Mouse (Mus musculus) midbrain, embryonic 13.5 days (tissue): ENCODE data around the gene Tmem44. TPM values are rescaled to one million over a fixed set of nuclear protein-coding genes. Genes with fewer than 3 reads are reported as not detected.

Source experiments
- ATAC-seq: fragments of 200-750 bp; cut with Nextera tagmentation; 2 replicates; pipeline ENCODE4 v1.8.0; 2017; ENCODE audit warnings: mild to moderate bottlenecking, moderate TSS enrichment, moderate library complexity
- H3K27ac ChIP-seq: fragments of 300-500 bp; sonication (generic); 2 replicates; pipeline ENCODE4 v1.5.1; 2015; ENCODE audit warnings: inconsistent platforms, mild to moderate bottlenecking, moderate library complexity
- H3K27me3 ChIP-seq: fragments of 300-500 bp; sonication (generic); 2 replicates; pipeline ENCODE4 v1.6.1; 2015; ENCODE audit warnings: mild to moderate bottlenecking, inconsistent platforms
- H3K36me3 ChIP-seq: fragments of 300-500 bp; sonication (generic); 2 replicates; pipeline ENCODE4 v1.6.1; 2015; ENCODE audit warnings: mild to moderate bottlenecking, inconsistent platforms
- H3K4me1 ChIP-seq: fragments of 300-500 bp; sonication (generic); replicated peaks from 2 replicates; pipeline ENCODE4 v1.6.1; 2015; ENCODE audit warnings: inconsistent platforms
- H3K4me2 ChIP-seq: fragments of 300-500 bp; sonication (generic); replicated peaks from 2 replicates; pipeline ENCODE4 v1.6.1; 2015; ENCODE audit warnings: moderate library complexity, mild to moderate bottlenecking, inconsistent platforms
- H3K4me3 ChIP-seq: fragments of 300-500 bp; sonication (generic); replicated peaks from 2 replicates; pipeline ENCODE4 v1.5.1; 2015; ENCODE audit warnings: mild to moderate bottlenecking, inconsistent platforms
- H3K9ac ChIP-seq: fragments of 300-500 bp; sonication (generic); replicated peaks from 2 replicates; pipeline ENCODE4 v1.6.1; 2015; ENCODE audit warnings: mild to moderate bottlenecking, inconsistent platforms
- H3K9me3 ChIP-seq: fragments of 300-500 bp; sonication (generic); 2 replicates; pipeline ENCODE4 v1.6.1; 2016; ENCODE audit warnings: mild to moderate bottlenecking, inconsistent platforms
- WGBS: fragments of 180-500 bp; shearing (Covaris S2); methylation state at CpG from one replicate; pipeline ENCODE4 v1.1.7; 2015; 5-methylcytosine and 5-hydroxymethylcytosine counted together
- polyA plus RNA-seq: library from polyadenylated mRNA; unstranded; fragments of >200 nt; fragmentation: Nextera tagmentation; extraction: Ambion mirVana; gene quantifications from 2 replicates; pipeline ENCODE4 v1.2.1, GENCODE M21; 2015

The Tmem44 gene
- polyA plus RNA-seq, 1 experiment from 2014 or later, result 70.9 TPM

- no peaks in the 10 kb centered on the region for H3K27me3 ChIP-seq
- no peak overlapping the region for H3K27ac ChIP-seq
- peak overlapping the region; percentile 62 for H3K4me2 ChIP-seq
- peaks cover 37% of the 10 kb centered on the region for H3K36me3 ChIP-seq
- no peak for ATAC-seq
- peak overlapping the region; percentile 81; the same call in 1 of the 2 replicates for H3K4me3 ChIP-seq
- H3K9ac ChIP-seq, result peak overlapping the region; percentile 95
- WGBS, result 92% methylated on average over 5 of the region's 5 CpGs
- H3K9me3 ChIP-seq, result no peaks in the 10 kb centered on the region
- peaks cover 32% of the 10 kb centered on the region for H3K4me1 ChIP-seq
These were observed 2.4 kb downstream of the Tmem44 start for GRCm38 (mm10) chr16:30548291-30548690.

GRCm38 (mm10) chr16:30544693-30545092, 5.9 kb downstream of the Tmem44 start:
- Histone ChIP-seq H3K4me1 (peaks cover 21% of the 10 kb centered on the region), H3K9ac (no peak overlapping the region), H3K36me3 (peaks cover 60% of the 10 kb centered on the region), H3K9me3 (no peaks in the 10 kb centered on the region), H3K4me2 (no peak overlapping the region), H3K27me3 (no peaks in the 10 kb centered on the region), H3K4me3 (no peak overlapping the region), H3K27ac (no peak overlapping the region)
- no peak for ATAC-seq
- WGBS, result 93% methylated on average over 4 of the region's 4 CpGs

- 90% methylated on average over 9 of the region's 9 CpGs for WGBS
- Histone ChIP-seq H3K4me1 (peaks cover 8% of the 10 kb centered on the region), H3K36me3 (peaks cover 60% of the 10 kb centered on the region), H3K4me2 (no peak overlapping the region), H3K9me3 (no peaks in the 10 kb centered on the region), H3K4me3 (no peak overlapping the region), H3K27ac (no peak overlapping the region), H3K27me3 (no peaks in the 10 kb centered on the region), H3K9ac (no peak overlapping the region)
- ATAC-seq, result no peak
These were observed 7.3 kb downstream of the Tmem44 start for GRCm38 (mm10) chr16:30543386-30543785.

- Histone ChIP-seq H3K27ac (no peak overlapping the region), H3K9me3 (no peaks in the 10 kb centered on the region), H3K27me3 (no peaks in the 10 kb centered on the region), H3K4me3 (no peak overlapping the region), H3K4me1 (peaks cover 2% of the 10 kb centered on the region; the same call in 1 of the 2 replicates), H3K36me3 (peaks cover 60% of the 10 kb centered on the region), H3K4me2 (no peak overlapping the region), H3K9ac (no peak overlapping the region)
- 88% methylated on average over 6 of the region's 6 CpGs for WGBS
- no peak for ATAC-seq
These were observed 7.8 kb downstream of the Tmem44 start for GRCm38 (mm10) chr16:30542826-30543225.

GRCm38 (mm10) chr16:30540107-30541001, 10.3 kb downstream of the Tmem44 start:
- no peaks in the 10 kb centered on the region for H3K27me3 ChIP-seq
- no peaks in the 10 kb centered on the region for H3K4me1 ChIP-seq
- WGBS, result 71% methylated on average over 20 of the region's 20 CpGs
- no peak overlapping the region for H3K27ac ChIP-seq
- H3K9me3 ChIP-seq, result no peaks in the 10 kb centered on the region
- no peak overlapping the region for H3K4me3 ChIP-seq
- H3K36me3 ChIP-seq, result peaks cover 52% of the 10 kb centered on the region
- peak; percentile 35; the same call in 1 of the 2 replicates for ATAC-seq
- H3K4me2 ChIP-seq, result peak overlapping the region; percentile 28
- H3K9ac ChIP-seq, result no peak overlapping the region

- no peak overlapping the region for H3K9ac ChIP-seq
- H3K27me3 ChIP-seq, result no peaks in the 10 kb centered on the region
- no peak overlapping the region for H3K4me3 ChIP-seq
- H3K4me1 ChIP-seq, result no peaks in the 10 kb centered on the region
- no peaks in the 10 kb centered on the region for H3K9me3 ChIP-seq
- WGBS, result 25% methylated on average over 10 of the region's 10 CpGs
- H3K4me2 ChIP-seq, result no peak overlapping the region
- no peak overlapping the region for H3K27ac ChIP-seq
- no peak for ATAC-seq
- peaks cover 43% of the 10 kb centered on the region for H3K36me3 ChIP-seq
These were observed 11.2 kb downstream of the Tmem44 start for GRCm38 (mm10) chr16:30539433-30539832.

- Histone ChIP-seq H3K4me3 (no peak overlapping the region), H3K4me1 (no peaks in the 10 kb centered on the region), H3K36me3 (peaks cover 29% of the 10 kb centered on the region), H3K27me3 (no peaks in the 10 kb centered on the region), H3K9me3 (no peaks in the 10 kb centered on the region), H3K27ac (no peak overlapping the region), H3K9ac (no peak overlapping the region), H3K4me2 (no peak overlapping the region)
- no peak for ATAC-seq
- WGBS, result 91% methylated on average over 1 of the region's 1 CpGs
These were observed 15.6 kb downstream of the Tmem44 start for GRCm38 (mm10) chr16:30535075-30535474.

- H3K36me3 ChIP-seq, result peaks cover 44% of the 10 kb centered on the region
- ATAC-seq, result no peak
- H3K27me3 ChIP-seq, result no peaks in the 10 kb centered on the region
- WGBS, result 85% methylated on average over 4 of the region's 4 CpGs
- no peak overlapping the region for H3K4me3 ChIP-seq
- H3K9ac ChIP-seq, result no peak overlapping the region
- H3K9me3 ChIP-seq, result no peaks in the 10 kb centered on the region
- no peak overlapping the region for H3K4me2 ChIP-seq
- no peaks in the 10 kb centered on the region for H3K4me1 ChIP-seq
- no peak overlapping the region for H3K27ac ChIP-seq
These were observed 17.1 kb downstream of the Tmem44 start for GRCm38 (mm10) chr16:30533592-30533991.

GRCm38 (mm10) chr16:30532929-30533328, 17.7 kb downstream of the Tmem44 start:
- Histone ChIP-seq H3K4me2 (no peak overlapping the region), H3K9me3 (no peaks in the 10 kb centered on the region), H3K4me1 (no peaks in the 10 kb centered on the region), H3K27me3 (no peaks in the 10 kb centered on the region), H3K36me3 (peaks cover 49% of the 10 kb centered on the region), H3K9ac (no peak overlapping the region), H3K27ac (no peak overlapping the region), H3K4me3 (no peak overlapping the region)
- 75% methylated on average over 1 of the region's 1 CpGs for WGBS
- no peak for ATAC-seq

GRCm38 (mm10) chr16:30531761-30532406, 18.8 kb downstream of the Tmem44 start:
- no peak overlapping the region for H3K4me2 ChIP-seq
- H3K9me3 ChIP-seq, result no peaks in the 10 kb centered on the region
- WGBS, result 32% methylated on average over 20 of the region's 20 CpGs
- no peaks in the 10 kb centered on the region for H3K4me1 ChIP-seq
- peaks cover 54% of the 10 kb centered on the region for H3K36me3 ChIP-seq
- no peak overlapping the region for H3K27ac ChIP-seq
- no peak overlapping the region for H3K4me3 ChIP-seq
- peak; percentile 62 for ATAC-seq
- no peak overlapping the region for H3K9ac ChIP-seq
- no peaks in the 10 kb centered on the region for H3K27me3 ChIP-seq

- H3K9me3 ChIP-seq, result no peaks in the 10 kb centered on the region
- peaks cover 57% of the 10 kb centered on the region for H3K36me3 ChIP-seq
- no peak overlapping the region for H3K27ac ChIP-seq
- no peak overlapping the region for H3K9ac ChIP-seq
- WGBS, result 52% methylated on average over 4 of the region's 4 CpGs
- H3K27me3 ChIP-seq, result no peaks in the 10 kb centered on the region
- H3K4me1 ChIP-seq, result no peaks in the 10 kb centered on the region
- H3K4me3 ChIP-seq, result no peak overlapping the region
- ATAC-seq, result no peak
- no peak overlapping the region for H3K4me2 ChIP-seq
These were observed 19.8 kb downstream of the Tmem44 start for GRCm38 (mm10) chr16:30530815-30531214.

GRCm38 (mm10) chr16:30528386-30528785, 22.3 kb downstream of the Tmem44 start:
- Histone ChIP-seq H3K4me1 (no peaks in the 10 kb centered on the region), H3K9me3 (no peaks in the 10 kb centered on the region), H3K27me3 (no peaks in the 10 kb centered on the region), H3K4me3 (no peak overlapping the region), H3K36me3 (peaks cover 69% of the 10 kb centered on the region), H3K4me2 (no peak overlapping the region), H3K27ac (no peak overlapping the region), H3K9ac (no peak overlapping the region)
- no peak for ATAC-seq
- 89% methylated on average over 8 of the region's 8 CpGs for WGBS
